Mouse (Mus musculus): Measurements from ENCODE around the gene Ift22. TPM values are rescaled to one million over a fixed set of nuclear protein-coding genes. Genes with fewer than 3 reads are reported as not detected.
"Not testable (repeated sequence)": the region's sequence is repeated elsewhere in the genome, so short reads cannot be mapped to it uniquely, and the experiment has no call there.

The Ift22 gene
- polyA plus RNA-seq, 1 experiment from 2014 or later, result 106 TPM

- no peak overlapping the region for H3K4me3 ChIP-seq
- 67% methylated on average over 7 of the region's 7 CpGs for WGBS
- no peaks in the 10 kb centered on the region for H3K27me3 ChIP-seq
- H3K4me2 ChIP-seq (replicated peaks), result no peak overlapping the region
- H3K9ac ChIP-seq, result no peak overlapping the region
- H3K9me3 ChIP-seq (replicated peaks), result no peaks in the 10 kb centered on the region
- no peaks in the 10 kb centered on the region for H3K4me1 ChIP-seq
- no peaks in the 10 kb centered on the region for H3K36me3 ChIP-seq
- ATAC-seq (ENCODE audit: low FRiP score), result no peak
- H3K27ac ChIP-seq, result no peak overlapping the region
These were observed 31.3 kb downstream of the Ift22 start for GRCm38 (mm10) chr5:136939284-136939683.

GRCm38 (mm10) chr5:136940029-136940428 is 32.1 kb downstream of the Ift22 start:
- H3K9me3 ChIP-seq (replicated peaks); H3K4me1 ChIP-seq; ATAC-seq (ENCODE audit: low FRiP score); H3K36me3 ChIP-seq; H3K27ac ChIP-seq; H3K27me3 ChIP-seq; H3K4me3 ChIP-seq; H3K4me2 ChIP-seq (replicated peaks); H3K9ac ChIP-seq: not testable (repeated sequence)
- 91% methylated on average over 6 of the region's 6 CpGs for WGBS

GRCm38 (mm10) chr5:136940845-136941560 is 33.1 kb downstream of the Ift22 start:
- Histone ChIP-seq H3K9ac (no peak overlapping the region), H3K27ac (no peak overlapping the region), H3K4me1 (no peaks in the 10 kb centered on the region), H3K4me2 (replicated peaks) (no peak overlapping the region), H3K36me3 (no peaks in the 10 kb centered on the region), H3K9me3 (replicated peaks) (no peaks in the 10 kb centered on the region), H3K4me3 (no peak overlapping the region), H3K27me3 (no peaks in the 10 kb centered on the region)
- 89% methylated on average over 12 of the region's 12 CpGs for WGBS
- no peak for ATAC-seq (ENCODE audit: low FRiP score)

- ATAC-seq (ENCODE audit: low FRiP score), result no peak
- H3K4me2 ChIP-seq (replicated peaks), result no peak overlapping the region
- no peak overlapping the region for H3K4me3 ChIP-seq
- H3K36me3 ChIP-seq, result no peaks in the 10 kb centered on the region
- H3K9me3 ChIP-seq (replicated peaks), result no peaks in the 10 kb centered on the region
- H3K9ac ChIP-seq, result no peak overlapping the region
- no peak overlapping the region for H3K27ac ChIP-seq
- no peaks in the 10 kb centered on the region for H3K27me3 ChIP-seq
- WGBS, result 83% methylated on average over 3 of the region's 3 CpGs
- H3K4me1 ChIP-seq, result no peaks in the 10 kb centered on the region
These were observed 34.8 kb downstream of the Ift22 start for GRCm38 (mm10) chr5:136942781-136943180.

- H3K9ac ChIP-seq, result no peak overlapping the region
- H3K36me3 ChIP-seq, result no peaks in the 10 kb centered on the region
- no peaks in the 10 kb centered on the region for H3K9me3 ChIP-seq (replicated peaks)
- no peaks in the 10 kb centered on the region for H3K27me3 ChIP-seq
- ATAC-seq (ENCODE audit: low FRiP score), result no peak
- no peaks in the 10 kb centered on the region for H3K4me1 ChIP-seq
- H3K4me2 ChIP-seq (replicated peaks), result no peak overlapping the region
- no peak overlapping the region for H3K4me3 ChIP-seq
- H3K27ac ChIP-seq, result no peak overlapping the region
- 84% methylated on average over 2 of the region's 2 CpGs for WGBS
These were observed 35.4 kb downstream of the Ift22 start for GRCm38 (mm10) chr5:136943382-136943781.

- ATAC-seq (ENCODE audit: low FRiP score), result no peak
- H3K9me3 ChIP-seq (replicated peaks), result no peaks in the 10 kb centered on the region
- no peaks in the 10 kb centered on the region for H3K36me3 ChIP-seq
- no peak overlapping the region for H3K9ac ChIP-seq
- no peak overlapping the region for H3K4me3 ChIP-seq
- H3K4me2 ChIP-seq (replicated peaks), result no peak overlapping the region
- 79% methylated on average over 12 of the region's 12 CpGs for WGBS
- no peaks in the 10 kb centered on the region for H3K4me1 ChIP-seq
- no peak overlapping the region for H3K27ac ChIP-seq
- no peaks in the 10 kb centered on the region for H3K27me3 ChIP-seq
These were observed 37.1 kb downstream of the Ift22 start for GRCm38 (mm10) chr5:136945084-136945483.

GRCm38 (mm10) chr5:136947874-136948273 is 39.9 kb downstream of the Ift22 start:
- Histone ChIP-seq H3K4me2 (replicated peaks) (no peak overlapping the region), H3K9ac (no peak overlapping the region), H3K27me3 (no peaks in the 10 kb centered on the region), H3K9me3 (replicated peaks) (no peaks in the 10 kb centered on the region), H3K27ac (no peak overlapping the region), H3K4me1 (no peaks in the 10 kb centered on the region), H3K4me3 (no peak overlapping the region), H3K36me3 (no peaks in the 10 kb centered on the region)
- ATAC-seq (ENCODE audit: low FRiP score), result no peak

- not testable (repeated sequence) for H3K9me3 ChIP-seq (replicated peaks); H3K27ac ChIP-seq; H3K36me3 ChIP-seq; H3K4me3 ChIP-seq; ATAC-seq (ENCODE audit: low FRiP score); H3K4me2 ChIP-seq (replicated peaks); H3K27me3 ChIP-seq; H3K9ac ChIP-seq
- peaks cover 11% of the 10 kb centered on the region for H3K4me1 ChIP-seq
- WGBS, result 82% methylated on average over 14 of the region's 14 CpGs
These were observed 41.8 kb downstream of the Ift22 start for GRCm38 (mm10) chr5:136949551-136950336.

GRCm38 (mm10) chr5:136950521-136950920 is 42.6 kb downstream of the Ift22 start:
- Histone ChIP-seq H3K9me3 (replicated peaks) (no peaks in the 10 kb centered on the region), H3K4me3 (no peak overlapping the region), H3K4me2 (replicated peaks) (no peak overlapping the region), H3K9ac (no peak overlapping the region), H3K4me1 (peaks cover 18% of the 10 kb centered on the region), H3K36me3 (no peaks in the 10 kb centered on the region), H3K27ac (no peak overlapping the region), H3K27me3 (no peaks in the 10 kb centered on the region)
- 90% methylated on average over 6 of the region's 6 CpGs for WGBS
- ATAC-seq (ENCODE audit: low FRiP score), result no peak

- no peak for ATAC-seq (ENCODE audit: low FRiP score)
- no peak overlapping the region for H3K4me2 ChIP-seq (replicated peaks)
These were observed 44.2 kb downstream of the Ift22 start for GRCm38 (mm10) chr5:136952153-136952552.

GRCm38 (mm10) chr5:136953015-136953414 is 45.1 kb downstream of the Ift22 start, which contains the start of gene Fis1:
TSS of gene Fis1 (plus strand) at chr5:136953275.
- Histone ChIP-seq H3K27me3 (no peaks in the 10 kb centered on the region), H3K9ac (peak within 1 kb of the TSS; percentile 83), H3K4me1 (peaks cover 22% of the 10 kb centered on the region), H3K4me2 (replicated peaks) (peak within 1 kb of the TSS; percentile 75), H3K4me3 (peak within 1 kb of the TSS; percentile 76), H3K9me3 (replicated peaks) (no peaks in the 10 kb centered on the region), H3K36me3 (peaks cover 7% of the 10 kb centered on the region; the same call in 1 of the 2 replicates), H3K27ac (peak within 1 kb of the TSS; percentile 77)
- ATAC-seq (ENCODE audit: low FRiP score), result peak; percentile 97
- WGBS, result 0% methylated on average over 23 of the region's 23 CpGs

More at GRCm38 (mm10) chr5:136952153-136952552, 44.2 kb downstream of the Ift22 start:
- 83% methylated on average over 4 of the region's 4 CpGs for WGBS
- Histone ChIP-seq H3K4me3 (no peak overlapping the region), H3K27me3 (no peaks in the 10 kb centered on the region), H3K27ac (no peak overlapping the region), H3K36me3 (peaks cover under 1% of the 10 kb centered on the region; the same call in 1 of the 2 replicates), H3K4me1 (peaks cover 22% of the 10 kb centered on the region), H3K9me3 (replicated peaks) (no peaks in the 10 kb centered on the region), H3K9ac (no peak overlapping the region)

GRCm38 (mm10) chr5:136953440-136953951 is 45.5 kb downstream of the Ift22 start:
- Histone ChIP-seq H3K9ac (peak overlapping the region; percentile 83), H3K9me3 (replicated peaks) (no peaks in the 10 kb centered on the region), H3K4me3 (peak overlapping the region; percentile 76), H3K4me1 (peaks cover 22% of the 10 kb centered on the region), H3K36me3 (peaks cover 7% of the 10 kb centered on the region; the same call in 1 of the 2 replicates), H3K27me3 (no peaks in the 10 kb centered on the region), H3K4me2 (replicated peaks) (peak overlapping the region; percentile 75), H3K27ac (peak overlapping the region; percentile 77)
- WGBS, result 4% methylated on average over 12 of the region's 12 CpGs
- ATAC-seq (ENCODE audit: low FRiP score), result no peak; the same call in 1 of the 2 replicates

All from hindbrain, embryonic 12.5 days (tissue).